Mouse (Mus musculus) intestine, embryonic 14.5 days (tissue): ENCODE measurements around the gene Gm1043. TPM values are rescaled to one million over a fixed set of nuclear protein-coding genes. Genes with fewer than 3 reads are reported as not detected.

ENCODE experiments used
- ATAC-seq: fragments of 200-750 bp; cut with Nextera tagmentation; replicated peaks from 2 replicates; pipeline ENCODE4 v1.8.0; 2017; ENCODE audit warnings: low read depth, moderate number of reproducible peaks, moderate TSS enrichment, moderate library complexity; ENCODE audit not compliant: low FRiP score, low TSS enrichment
- DNase-seq: peaks from one replicate; pipeline ENCODE4 v3.0.0-alpha.2; 2018; ENCODE audit warnings: low spot score
- H3K27ac ChIP-seq: fragments of 300-500 bp; sonication (generic); 2 replicates; pipeline ENCODE4 v1.5.1; 2014; ENCODE audit warnings: low read depth, mild to moderate bottlenecking, control low read depth
- H3K27me3 ChIP-seq: fragments of 300-500 bp; sonication (generic); replicated peaks from 2 replicates; pipeline ENCODE4 v1.6.1; 2014; ENCODE audit warnings: low read length, control low read depth; ENCODE audit not compliant: control insufficient read depth, insufficient read depth
- H3K36me3 ChIP-seq: fragments of 300-500 bp; sonication (generic); 2 replicates; pipeline ENCODE4 v1.6.1; 2014; ENCODE audit warnings: low read length, control low read depth; ENCODE audit not compliant: control insufficient read depth, insufficient read depth
- H3K4me1 ChIP-seq: fragments of 300-500 bp; sonication (generic); replicated peaks from 2 replicates; pipeline ENCODE4 v1.6.1; 2014; ENCODE audit warnings: low read length, control low read depth, mixed read lengths; ENCODE audit not compliant: control insufficient read depth, insufficient read depth
- H3K4me2 ChIP-seq: fragments of 300-500 bp; sonication (generic); 2 replicates; pipeline ENCODE4 v1.6.1; 2014; ENCODE audit warnings: low read length
- H3K4me3 ChIP-seq: fragments of 300-500 bp; sonication (generic); 2 replicates; pipeline ENCODE4 v1.5.1; 2014; ENCODE audit warnings: low read depth, low read length, control low read depth, mixed read lengths
- H3K9ac ChIP-seq: fragments of 300-500 bp; sonication (generic); 2 replicates; pipeline ENCODE4 v1.6.1; 2014; ENCODE audit warnings: mild to moderate bottlenecking, low read length
- H3K9me3 ChIP-seq: fragments of 300-500 bp; sonication (generic); 2 replicates; pipeline ENCODE4 v1.6.1; 2016; ENCODE audit warnings: low read length, control low read depth; ENCODE audit not compliant: control insufficient read depth
- WGBS: fragments of 180-500 bp; shearing (Covaris S2); extraction: QIAGEN DNeasy Blood & Tissue Kit; methylation state at CpG from one replicate; pipeline ENCODE4 v1.1.7; 2014; 5-methylcytosine and 5-hydroxymethylcytosine counted together
- polyA plus RNA-seq: library from polyadenylated mRNA; unstranded; fragments of >200 nt; fragmentation: Nextera tagmentation; extraction: Ambion mirVana; gene quantifications from 2 replicates; pipeline ENCODE4 v1.2.1, GENCODE M21; 2014

Gm1043 gene
- polyA plus RNA-seq, 1 experiment from 2014 or later: not detected

- ATAC-seq (no peak), DNase-seq (no peak)
- 68% methylated on average over 7 of the region's 7 CpGs for WGBS
These were observed 27.2 kb downstream of the Gm1043 start for GRCm38 (mm10) chr5:37112389-37112788.

GRCm38 (mm10) chr5:37117126-37117525 is 32.0 kb downstream of the Gm1043 start:
- no peak overlapping the region for H3K27ac ChIP-seq
- ATAC-seq: no peak
- H3K9ac ChIP-seq: no peak overlapping the region
- H3K27me3 ChIP-seq: no peaks in the 10 kb centered on the region
- no peaks in the 10 kb centered on the region for H3K4me1 ChIP-seq
- no peaks in the 10 kb centered on the region for H3K9me3 ChIP-seq
- 61% methylated on average over 9 of the region's 9 CpGs for WGBS
- DNase-seq: no peak
- H3K4me3 ChIP-seq: no peak overlapping the region
- no peak overlapping the region for H3K4me2 ChIP-seq
- no peaks in the 10 kb centered on the region for H3K36me3 ChIP-seq

More at GRCm38 (mm10) chr5:37112389-37112788, 27.2 kb downstream of the Gm1043 start:
- no peaks in the 10 kb centered on the region for H3K36me3 ChIP-seq
- H3K4me1 ChIP-seq: no peaks in the 10 kb centered on the region
- H3K27ac ChIP-seq: no peak overlapping the region
- H3K4me3 ChIP-seq: no peak overlapping the region
- no peak overlapping the region for H3K9ac ChIP-seq
- H3K9me3 ChIP-seq: no peaks in the 10 kb centered on the region
- no peak overlapping the region for H3K4me2 ChIP-seq
- H3K27me3 ChIP-seq: no peaks in the 10 kb centered on the region

- H3K4me3 ChIP-seq: no peak overlapping the region
- H3K9ac ChIP-seq: no peak overlapping the region
- no peak overlapping the region for H3K4me2 ChIP-seq
- ATAC-seq (no peak), DNase-seq (peak; percentile 56)
- H3K36me3 ChIP-seq: no peaks in the 10 kb centered on the region
- WGBS: 46% methylated on average over 4 of the region's 4 CpGs
- no peaks in the 10 kb centered on the region for H3K4me1 ChIP-seq
- no peaks in the 10 kb centered on the region for H3K9me3 ChIP-seq
- H3K27me3 ChIP-seq: no peaks in the 10 kb centered on the region
- H3K27ac ChIP-seq: no peak overlapping the region
These were observed 33.1 kb downstream of the Gm1043 start for GRCm38 (mm10) chr5:37118242-37118641.

- Histone ChIP-seq H3K9ac (no peak overlapping the region), H3K4me2 (no peak overlapping the region), H3K4me1 (no peaks in the 10 kb centered on the region), H3K9me3 (no peaks in the 10 kb centered on the region), H3K27me3 (no peaks in the 10 kb centered on the region), H3K36me3 (no peaks in the 10 kb centered on the region), H3K27ac (no peak overlapping the region), H3K4me3 (no peak overlapping the region)
- 64% methylated on average over 7 of the region's 7 CpGs for whole genome bisulfite sequencing
- ATAC-seq: no peak
- no peak for DNase-seq
These were observed 36.1 kb downstream of the Gm1043 start for GRCm38 (mm10) chr5:37121186-37121680.

- H3K9ac ChIP-seq: no peak overlapping the region
- no peak overlapping the region for H3K4me2 ChIP-seq
- H3K27me3 ChIP-seq: no peaks in the 10 kb centered on the region
- no peaks in the 10 kb centered on the region for H3K9me3 ChIP-seq
- ATAC-seq: no peak
- H3K36me3 ChIP-seq: no peaks in the 10 kb centered on the region
- no peak overlapping the region for H3K27ac ChIP-seq
- 50% methylated on average over 4 of the region's 4 CpGs for WGBS
- H3K4me3 ChIP-seq: no peak overlapping the region
- peak; percentile 64 for DNase-seq
- H3K4me1 ChIP-seq: no peaks in the 10 kb centered on the region
These were observed 46.7 kb downstream of the Gm1043 start for GRCm38 (mm10) chr5:37131841-37132240.

GRCm38 (mm10) chr5:37141745-37142144 is 56.6 kb downstream of the Gm1043 start:
- H3K36me3 ChIP-seq: no peaks in the 10 kb centered on the region
- no peak overlapping the region for H3K9ac ChIP-seq
- H3K9me3 ChIP-seq: no peaks in the 10 kb centered on the region
- H3K27ac ChIP-seq: no peak overlapping the region
- DNase-seq (no peak), ATAC-seq (no peak)
- no peaks in the 10 kb centered on the region for H3K4me1 ChIP-seq
- no peak overlapping the region for H3K4me2 ChIP-seq
- H3K27me3 ChIP-seq: no peaks in the 10 kb centered on the region
- 76% methylated on average over 8 of the region's 8 CpGs for WGBS
- no peak overlapping the region for H3K4me3 ChIP-seq

- H3K4me1 ChIP-seq: no peaks in the 10 kb centered on the region
- H3K27me3 ChIP-seq: no peaks in the 10 kb centered on the region
- no peak overlapping the region for H3K4me2 ChIP-seq
- WGBS: 17% methylated on average over 4 of the region's 4 CpGs
- no peak overlapping the region for H3K4me3 ChIP-seq
- ATAC-seq (no peak), DNase-seq (peak; percentile 59)
- no peak overlapping the region for H3K9ac ChIP-seq
- no peak overlapping the region for H3K27ac ChIP-seq
- no peaks in the 10 kb centered on the region for H3K9me3 ChIP-seq
- no peaks in the 10 kb centered on the region for H3K36me3 ChIP-seq
These were observed 62.4 kb downstream of the Gm1043 start for GRCm38 (mm10) chr5:37147536-37147935.

- Histone ChIP-seq H3K27me3 (no peaks in the 10 kb centered on the region), H3K27ac (no peak overlapping the region), H3K36me3 (no peaks in the 10 kb centered on the region), H3K4me2 (no peak overlapping the region), H3K9ac (no peak overlapping the region), H3K9me3 (no peaks in the 10 kb centered on the region), H3K4me3 (no peak overlapping the region), H3K4me1 (no peaks in the 10 kb centered on the region)
- 70% methylated on average over 5 of the region's 5 CpGs for WGBS
- ATAC-seq: no peak
- no peak for DNase-seq
These were observed 65.5 kb downstream of the Gm1043 start for GRCm38 (mm10) chr5:37150650-37151049.

GRCm38 (mm10) chr5:37154472-37154871 is 69.3 kb downstream of the Gm1043 start:
- DNase-seq: no peak
- Histone ChIP-seq H3K27ac (no peak overlapping the region), H3K4me1 (no peaks in the 10 kb centered on the region), H3K4me2 (no peak overlapping the region), H3K9ac (no peak overlapping the region), H3K27me3 (peaks cover 6% of the 10 kb centered on the region; the same call in 1 of the 2 replicates), H3K36me3 (no peaks in the 10 kb centered on the region), H3K9me3 (no peaks in the 10 kb centered on the region), H3K4me3 (no peak overlapping the region)
- WGBS: 83% methylated on average over 7 of the region's 7 CpGs
- no peak for ATAC-seq
